Mouse (Mus musculus): ENCODE measurements around the gene Sctr. TPM values are rescaled to one million over a fixed set of nuclear protein-coding genes. Genes with fewer than 3 reads are reported as not detected.

The Sctr gene
- polyA plus RNA-seq, 1 experiment from 2014 or later: 1.0 TPM

GRCm38 (mm10) chr1:120037021-120037683, 30.5 kb downstream of the Sctr start:
- no peak for ATAC-seq
- Histone ChIP-seq H3K4me2 (ENCODE audit: low read length) (no peak overlapping the region), H3K27ac (ENCODE audit: low read length) (no peak overlapping the region), H3K4me1 (ENCODE audit: control insufficient read depth, insufficient read depth, low read length) (no peaks in the 10 kb centered on the region), H3K27me3 (ENCODE audit: control insufficient read depth, insufficient read depth, low read depth, low read length) (no peaks in the 10 kb centered on the region), H3K4me3 (ENCODE audit: low read depth, low read length) (no peak overlapping the region), H3K9ac (ENCODE audit: low read depth, low read length) (no peak overlapping the region), H3K36me3 (ENCODE audit: control insufficient read depth, insufficient read depth, low read length) (no peaks in the 10 kb centered on the region), H3K9me3 (replicated peaks; ENCODE audit: control insufficient read depth, low read length, poor library complexity, severe bottlenecking) (no peaks in the 10 kb centered on the region)
- 73% methylated on average over 9 of the region's 9 CpGs for WGBS

GRCm38 (mm10) chr1:120038594-120038993, 31.9 kb downstream of the Sctr start:
- Histone ChIP-seq H3K4me3 (ENCODE audit: low read depth, low read length) (no peak overlapping the region), H3K4me2 (ENCODE audit: low read length) (no peak overlapping the region), H3K27ac (ENCODE audit: low read length) (no peak overlapping the region), H3K36me3 (ENCODE audit: control insufficient read depth, insufficient read depth, low read length) (no peaks in the 10 kb centered on the region), H3K4me1 (ENCODE audit: control insufficient read depth, insufficient read depth, low read length) (no peaks in the 10 kb centered on the region), H3K27me3 (ENCODE audit: control insufficient read depth, insufficient read depth, low read depth, low read length) (no peaks in the 10 kb centered on the region), H3K9ac (ENCODE audit: low read depth, low read length) (no peak overlapping the region), H3K9me3 (replicated peaks; ENCODE audit: control insufficient read depth, low read length, poor library complexity, severe bottlenecking) (no peaks in the 10 kb centered on the region)
- ATAC-seq: no peak
- 75% methylated on average over 9 of the region's 9 CpGs for WGBS

GRCm38 (mm10) chr1:120042421-120042820, 35.7 kb downstream of the Sctr start:
- no peak overlapping the region for H3K27ac ChIP-seq (ENCODE audit: low read length)
- no peak overlapping the region for H3K9ac ChIP-seq (ENCODE audit: low read depth, low read length)
- 64% methylated on average over 8 of the region's 8 CpGs for WGBS
- no peaks in the 10 kb centered on the region for H3K36me3 ChIP-seq (ENCODE audit: control insufficient read depth, insufficient read depth, low read length)
- H3K9me3 ChIP-seq (replicated peaks; ENCODE audit: control insufficient read depth, low read length, poor library complexity, severe bottlenecking): no peaks in the 10 kb centered on the region
- H3K4me3 ChIP-seq (ENCODE audit: low read depth, low read length): no peak overlapping the region
- ATAC-seq: no peak
- no peak overlapping the region for H3K4me2 ChIP-seq (ENCODE audit: low read length)
- no peaks in the 10 kb centered on the region for H3K27me3 ChIP-seq (ENCODE audit: control insufficient read depth, insufficient read depth, low read depth, low read length)
- no peaks in the 10 kb centered on the region for H3K4me1 ChIP-seq (ENCODE audit: control insufficient read depth, insufficient read depth, low read length)

GRCm38 (mm10) chr1:120044584-120044983, 37.9 kb downstream of the Sctr start:
- no peak overlapping the region for H3K27ac ChIP-seq (ENCODE audit: low read length)
- no peaks in the 10 kb centered on the region for H3K36me3 ChIP-seq (ENCODE audit: control insufficient read depth, insufficient read depth, low read length)
- H3K27me3 ChIP-seq (ENCODE audit: control insufficient read depth, insufficient read depth, low read depth, low read length): no peaks in the 10 kb centered on the region
- H3K9me3 ChIP-seq (replicated peaks; ENCODE audit: control insufficient read depth, low read length, poor library complexity, severe bottlenecking): no peaks in the 10 kb centered on the region
- 93% methylated on average over 16 of the region's 16 CpGs for WGBS
- no peak overlapping the region for H3K4me2 ChIP-seq (ENCODE audit: low read length)
- no peak overlapping the region for H3K9ac ChIP-seq (ENCODE audit: low read depth, low read length)
- no peak for ATAC-seq
- no peaks in the 10 kb centered on the region for H3K4me1 ChIP-seq (ENCODE audit: control insufficient read depth, insufficient read depth, low read length)
- H3K4me3 ChIP-seq (ENCODE audit: low read depth, low read length): no peak overlapping the region

GRCm38 (mm10) chr1:120047325-120047724, 40.6 kb downstream of the Sctr start:
- ATAC-seq: no peak
- Histone ChIP-seq H3K4me2 (ENCODE audit: low read length) (no peak overlapping the region), H3K27me3 (ENCODE audit: control insufficient read depth, insufficient read depth, low read depth, low read length) (no peaks in the 10 kb centered on the region)

GRCm38 (mm10) chr1:120051070-120051469, 44.4 kb downstream of the Sctr start:
- no peaks in the 10 kb centered on the region for H3K36me3 ChIP-seq (ENCODE audit: control insufficient read depth, insufficient read depth, low read length)
- 16% methylated on average over 1 of the region's 1 CpGs for WGBS
- H3K27me3 ChIP-seq (ENCODE audit: control insufficient read depth, insufficient read depth, low read depth, low read length): no peaks in the 10 kb centered on the region
- no peak overlapping the region for H3K27ac ChIP-seq (ENCODE audit: low read length)
- ATAC-seq: no peak
- no peak overlapping the region for H3K4me3 ChIP-seq (ENCODE audit: low read depth, low read length)
- H3K4me2 ChIP-seq (ENCODE audit: low read length): no peak overlapping the region
- no peaks in the 10 kb centered on the region for H3K9me3 ChIP-seq (replicated peaks; ENCODE audit: control insufficient read depth, low read length, poor library complexity, severe bottlenecking)
- H3K9ac ChIP-seq (ENCODE audit: low read depth, low read length): no peak overlapping the region
- H3K4me1 ChIP-seq (ENCODE audit: control insufficient read depth, insufficient read depth, low read length): no peaks in the 10 kb centered on the region

More at GRCm38 (mm10) chr1:120047325-120047724, 40.6 kb downstream of the Sctr start:
- no peaks in the 10 kb centered on the region for H3K9me3 ChIP-seq (replicated peaks; ENCODE audit: control insufficient read depth, low read length, poor library complexity, severe bottlenecking)
- H3K4me1 ChIP-seq (ENCODE audit: control insufficient read depth, insufficient read depth, low read length): no peaks in the 10 kb centered on the region
- no peak overlapping the region for H3K4me3 ChIP-seq (ENCODE audit: low read depth, low read length)
- no peak overlapping the region for H3K27ac ChIP-seq (ENCODE audit: low read length)
- H3K9ac ChIP-seq (ENCODE audit: low read depth, low read length): no peak overlapping the region
- H3K36me3 ChIP-seq (ENCODE audit: control insufficient read depth, insufficient read depth, low read length): no peaks in the 10 kb centered on the region

GRCm38 (mm10) chr1:120054997-120055396, 48.3 kb downstream of the Sctr start:
- no peak overlapping the region for H3K4me2 ChIP-seq (ENCODE audit: low read length)
- no peak for ATAC-seq
- H3K27me3 ChIP-seq (ENCODE audit: control insufficient read depth, insufficient read depth, low read depth, low read length): no peaks in the 10 kb centered on the region
- no peaks in the 10 kb centered on the region for H3K9me3 ChIP-seq (replicated peaks; ENCODE audit: control insufficient read depth, low read length, poor library complexity, severe bottlenecking)
- H3K4me3 ChIP-seq (ENCODE audit: low read depth, low read length): no peak overlapping the region
- 96% methylated on average over 6 of the region's 6 CpGs for WGBS
- H3K9ac ChIP-seq (ENCODE audit: low read depth, low read length): no peak overlapping the region
- H3K36me3 ChIP-seq (ENCODE audit: control insufficient read depth, insufficient read depth, low read length): no peaks in the 10 kb centered on the region
- no peaks in the 10 kb centered on the region for H3K4me1 ChIP-seq (ENCODE audit: control insufficient read depth, insufficient read depth, low read length)
- no peak overlapping the region for H3K27ac ChIP-seq (ENCODE audit: low read length)

GRCm38 (mm10) chr1:120055475-120055874, 48.8 kb downstream of the Sctr start:
- no peak for ATAC-seq
- 89% methylated on average over 6 of the region's 6 CpGs for WGBS
- Histone ChIP-seq H3K27ac (ENCODE audit: low read length) (no peak overlapping the region), H3K4me3 (ENCODE audit: low read depth, low read length) (no peak overlapping the region), H3K4me2 (ENCODE audit: low read length) (no peak overlapping the region), H3K36me3 (ENCODE audit: control insufficient read depth, insufficient read depth, low read length) (no peaks in the 10 kb centered on the region), H3K27me3 (ENCODE audit: control insufficient read depth, insufficient read depth, low read depth, low read length) (no peaks in the 10 kb centered on the region), H3K9ac (ENCODE audit: low read depth, low read length) (no peak overlapping the region), H3K9me3 (replicated peaks; ENCODE audit: control insufficient read depth, low read length, poor library complexity, severe bottlenecking) (no peaks in the 10 kb centered on the region), H3K4me1 (ENCODE audit: control insufficient read depth, insufficient read depth, low read length) (no peaks in the 10 kb centered on the region)

- Histone ChIP-seq H3K27me3 (ENCODE audit: control insufficient read depth, insufficient read depth, low read depth, low read length) (no peaks in the 10 kb centered on the region), H3K9me3 (replicated peaks; ENCODE audit: control insufficient read depth, low read length, poor library complexity, severe bottlenecking) (no peaks in the 10 kb centered on the region), H3K27ac (ENCODE audit: low read length) (no peak overlapping the region), H3K36me3 (ENCODE audit: control insufficient read depth, insufficient read depth, low read length) (no peaks in the 10 kb centered on the region), H3K4me3 (ENCODE audit: low read depth, low read length) (no peak overlapping the region), H3K9ac (ENCODE audit: low read depth, low read length) (no peak overlapping the region), H3K4me2 (ENCODE audit: low read length) (no peak overlapping the region), H3K4me1 (ENCODE audit: control insufficient read depth, insufficient read depth, low read length) (no peaks in the 10 kb centered on the region)
- WGBS: 46% methylated on average over 7 of the region's 7 CpGs
- ATAC-seq: no peak
These were observed 49.5 kb downstream of the Sctr start for GRCm38 (mm10) chr1:120056236-120056635.

All from midbrain, embryonic 16.5 days (tissue).